Mouse (Mus musculus) naive thymus-derived CD4-positive, alpha-beta T cell, adult 5 months (primary cell): ENCODE measurements around the gene Ehd3. TPM values are rescaled to one million over a fixed set of nuclear protein-coding genes. Genes with fewer than 3 reads are reported as not detected.

Experiments used
- polyA plus RNA-seq: library from polyadenylated mRNA; unstranded; fragments of 100-300 nt; shearing (Covaris generic); gene quantifications from one replicate; pipeline ENCODE4 v1.2.1, GENCODE M21; 2017

Gene Ehd3
- polyA plus RNA-seq, result 121 TPM

GRCm38 (mm10) chr17:73803521-73804184 lies at the start of gene Ehd3:
TSS of gene Ehd3 (plus strand) at chr17:73804134.

Other genes starting within 250 kb of the Ehd3 start
- gene Galnt14, start 93.7 kb upstream of the Ehd3 start, polyA plus RNA-seq, result not detected
- gene Xdh, start 146.1 kb downstream of the Ehd3 start, polyA plus RNA-seq, result 18.1 TPM
- not detected for gene Srd5a2, start 243.8 kb downstream of the Ehd3 start, polyA plus RNA-seq